Mouse (Mus musculus) lung, embryonic 16.5 days (tissue): ENCODE measurements around the gene Dck. TPM values are rescaled to one million over a fixed set of nuclear protein-coding genes. Genes with fewer than 3 reads are reported as not detected.

Experiments used
- ATAC-seq: fragments of 200-750 bp; cut with Nextera tagmentation; 2 replicates; pipeline ENCODE4 v1.8.0; 2017; ENCODE audit warnings: low read depth, mild to moderate bottlenecking, moderate library complexity
- H3K27ac ChIP-seq: fragments of 300-500 bp; sonication (generic); 2 replicates; pipeline ENCODE4 v1.5.1; 2014; ENCODE audit warnings: mild to moderate bottlenecking, control low read depth, low read length
- H3K27me3 ChIP-seq: fragments of 300-500 bp; sonication (generic); 2 replicates; pipeline ENCODE4 v1.6.1; 2014; ENCODE audit warnings: low read depth, low read length, mixed read lengths; ENCODE audit not compliant: control insufficient read depth, insufficient read depth
- H3K36me3 ChIP-seq: fragments of 300-500 bp; sonication (generic); 2 replicates; pipeline ENCODE4 v1.6.1; 2014; ENCODE audit warnings: low read length; ENCODE audit not compliant: control insufficient read depth, insufficient read depth
- H3K4me1 ChIP-seq: fragments of 300-500 bp; sonication (generic); replicated peaks from 2 replicates; pipeline ENCODE4 v1.6.1; 2014; ENCODE audit warnings: low read length, mixed read lengths; ENCODE audit not compliant: control insufficient read depth, insufficient read depth
- H3K4me2 ChIP-seq: fragments of 300-500 bp; sonication (generic); 2 replicates; pipeline ENCODE4 v1.6.1; 2014; ENCODE audit warnings: low read depth, low read length, control low read depth
- H3K4me3 ChIP-seq: fragments of 300-500 bp; sonication (generic); 2 replicates; pipeline ENCODE4 v1.5.1; 2014; ENCODE audit warnings: mild to moderate bottlenecking, low read length, control low read depth
- H3K9ac ChIP-seq: fragments of 300-500 bp; sonication (generic); 2 replicates; pipeline ENCODE4 v1.6.1; 2014; ENCODE audit warnings: low read length, control low read depth
- H3K9me3 ChIP-seq: fragments of 300-500 bp; sonication (generic); 2 replicates; pipeline ENCODE4 v1.6.1; 2016; ENCODE audit warnings: low read length; ENCODE audit not compliant: control insufficient read depth
- WGBS: fragments of 180-500 bp; shearing (Covaris S2); extraction: QIAGEN DNeasy Blood & Tissue Kit; methylation state at CpG from one replicate; pipeline ENCODE4 v1.1.7; 2014; 5-methylcytosine and 5-hydroxymethylcytosine counted together
- polyA plus RNA-seq: library from polyadenylated mRNA; unstranded; fragments of >200 nt; fragmentation: Nextera tagmentation; extraction: Ambion mirVana; gene quantifications from 2 replicates; pipeline ENCODE4 v1.2.1, GENCODE M21; 2015

Gene Dck
- polyA plus RNA-seq: 47.1 and 47.4 TPM in 2 replicates

GRCm38 (mm10) chr5:88764987-88765481 lies at the start of gene Dck:
Gene Dck (plus strand): TSS chr5:88764996.
- peak; percentile 100 for ATAC-seq
- H3K27ac ChIP-seq: peak within 1 kb of the TSS; percentile 87
- H3K4me3 ChIP-seq: peak within 1 kb of the TSS; percentile 82
- H3K9me3 ChIP-seq: no peaks in the 10 kb centered on the region
- peak within 1 kb of the TSS; percentile 89 for H3K9ac ChIP-seq
- no peaks in the 10 kb centered on the region for H3K27me3 ChIP-seq
- WGBS: 0% methylated on average over 51 of the region's 51 CpGs
- peaks cover 3% of the 10 kb centered on the region; the same call in 1 of the 2 replicates for H3K36me3 ChIP-seq
- H3K4me2 ChIP-seq: peak within 1 kb of the TSS; percentile 86
- peaks cover 13% of the 10 kb centered on the region for H3K4me1 ChIP-seq

- H3K27ac ChIP-seq: no peak overlapping the region
- peaks cover 7% of the 10 kb centered on the region for H3K4me1 ChIP-seq
- 72% methylated on average over 2 of the region's 2 CpGs for WGBS
- no peak overlapping the region for H3K9ac ChIP-seq
- H3K4me3 ChIP-seq: no peak overlapping the region
- no peaks in the 10 kb centered on the region for H3K27me3 ChIP-seq
- H3K4me2 ChIP-seq: no peak overlapping the region
- H3K9me3 ChIP-seq: no peaks in the 10 kb centered on the region
- H3K36me3 ChIP-seq: no peaks in the 10 kb centered on the region
- ATAC-seq: no peak
Measured at GRCm38 (mm10) chr5:88716983-88717382, 47.8 kb upstream of the Dck start.

- Histone ChIP-seq H3K4me3 (peak within 1 kb of the TSS; percentile 95), H3K36me3 (no peaks in the 10 kb centered on the region), H3K9ac (peak within 1 kb of the TSS; percentile 95), H3K27ac (peak within 1 kb of the TSS; percentile 95), H3K27me3 (no peaks in the 10 kb centered on the region), H3K4me1 (peaks cover 20% of the 10 kb centered on the region), H3K4me2 (peak within 1 kb of the TSS; percentile 97), H3K9me3 (no peaks in the 10 kb centered on the region)
- WGBS: under 1% methylated on average over 54 of the region's 54 CpGs
- peak; percentile 97 for ATAC-seq
Measured at GRCm38 (mm10) chr5:88720116-88721002, 44.4 kb upstream of the Dck start, which contains the start of gene Mob1b. Gene Mob1b (plus strand): TSS chr5:88720855.

GRCm38 (mm10) chr5:88721003-88721475 lies 43.8 kb upstream of the Dck start:
- ATAC-seq: peak; percentile 68
- Histone ChIP-seq H3K9ac (peak overlapping the region; percentile 95), H3K27me3 (no peaks in the 10 kb centered on the region), H3K4me1 (peaks cover 20% of the 10 kb centered on the region), H3K36me3 (no peaks in the 10 kb centered on the region), H3K27ac (peak overlapping the region; percentile 95), H3K9me3 (no peaks in the 10 kb centered on the region), H3K4me3 (peak overlapping the region; percentile 95), H3K4me2 (peak overlapping the region; percentile 97)
- 0% methylated on average over 37 of the region's 38 CpGs for WGBS

GRCm38 (mm10) chr5:88721565-88722212 lies 43.1 kb upstream of the Dck start:
- Histone ChIP-seq H3K9ac (peak overlapping the region; percentile 95), H3K27ac (peak overlapping the region; percentile 95; the same call in 1 of the 2 replicates), H3K4me3 (peak overlapping the region; percentile 95), H3K9me3 (no peaks in the 10 kb centered on the region), H3K4me2 (peak overlapping the region; percentile 97), H3K27me3 (no peaks in the 10 kb centered on the region), H3K36me3 (no peaks in the 10 kb centered on the region), H3K4me1 (peaks cover 20% of the 10 kb centered on the region)
- peak; percentile 52 for ATAC-seq
- WGBS: 1% methylated on average over 31 of the region's 31 CpGs

GRCm38 (mm10) chr5:88722213-88722600 lies 42.6 kb upstream of the Dck start:
- H3K4me1 ChIP-seq: peaks cover 20% of the 10 kb centered on the region
- H3K4me3 ChIP-seq: peak overlapping the region; percentile 95
- no peak overlapping the region for H3K27ac ChIP-seq
- no peak for ATAC-seq
- H3K9me3 ChIP-seq: no peaks in the 10 kb centered on the region
- H3K36me3 ChIP-seq: no peaks in the 10 kb centered on the region
- peak overlapping the region; percentile 97 for H3K4me2 ChIP-seq
- H3K9ac ChIP-seq: peak overlapping the region; percentile 95
- WGBS: 9% methylated on average over 4 of the region's 4 CpGs
- no peaks in the 10 kb centered on the region for H3K27me3 ChIP-seq

- peaks cover 20% of the 10 kb centered on the region for H3K4me1 ChIP-seq
- ATAC-seq: no peak
- no peaks in the 10 kb centered on the region for H3K36me3 ChIP-seq
- H3K9me3 ChIP-seq: no peaks in the 10 kb centered on the region
- no peak overlapping the region for H3K4me3 ChIP-seq
- 54% methylated on average over 3 of the region's 3 CpGs for whole genome bisulfite sequencing
- no peaks in the 10 kb centered on the region for H3K27me3 ChIP-seq
- no peak overlapping the region for H3K27ac ChIP-seq
- H3K4me2 ChIP-seq: no peak overlapping the region
- H3K9ac ChIP-seq: no peak overlapping the region
Measured at GRCm38 (mm10) chr5:88724030-88724429, 40.8 kb upstream of the Dck start.

- no peak overlapping the region for H3K4me3 ChIP-seq
- no peaks in the 10 kb centered on the region for H3K36me3 ChIP-seq
- H3K27ac ChIP-seq: no peak overlapping the region
- H3K27me3 ChIP-seq: no peaks in the 10 kb centered on the region
- H3K9me3 ChIP-seq: no peaks in the 10 kb centered on the region
- no peak overlapping the region for H3K9ac ChIP-seq
- no peak overlapping the region for H3K4me2 ChIP-seq
- 75% methylated on average over 3 of the region's 3 CpGs for WGBS
- peaks cover 7% of the 10 kb centered on the region for H3K4me1 ChIP-seq
- ATAC-seq: no peak
Measured at GRCm38 (mm10) chr5:88727593-88728144, 37.1 kb upstream of the Dck start.

- no peak overlapping the region for H3K4me2 ChIP-seq
- no peak overlapping the region for H3K27ac ChIP-seq
- ATAC-seq: no peak
- no peaks in the 10 kb centered on the region for H3K27me3 ChIP-seq
- H3K4me3 ChIP-seq: no peak overlapping the region
- no peak overlapping the region for H3K9ac ChIP-seq
- no peaks in the 10 kb centered on the region for H3K9me3 ChIP-seq
- 89% methylated on average over 2 of the region's 2 CpGs for WGBS
- H3K4me1 ChIP-seq: no peaks in the 10 kb centered on the region
- H3K36me3 ChIP-seq: peaks cover under 1% of the 10 kb centered on the region
Measured at GRCm38 (mm10) chr5:88734786-88735185, 30.0 kb upstream of the Dck start.
